Mouse (Mus musculus): ENCODE data around the gene Gm21897. TPM values are rescaled to one million over a fixed set of nuclear protein-coding genes. Genes with fewer than 3 reads are reported as not detected.
"Not testable (repeated sequence)": the region's sequence is repeated elsewhere in the genome, so short reads cannot be mapped to it uniquely, and the experiment has no call there.

The Gm21897 gene
- not detected in 2 replicates for polyA plus RNA-seq (2011; ENCODE audit: insufficient read length, low read depth, missing spikeins)

DNA sequence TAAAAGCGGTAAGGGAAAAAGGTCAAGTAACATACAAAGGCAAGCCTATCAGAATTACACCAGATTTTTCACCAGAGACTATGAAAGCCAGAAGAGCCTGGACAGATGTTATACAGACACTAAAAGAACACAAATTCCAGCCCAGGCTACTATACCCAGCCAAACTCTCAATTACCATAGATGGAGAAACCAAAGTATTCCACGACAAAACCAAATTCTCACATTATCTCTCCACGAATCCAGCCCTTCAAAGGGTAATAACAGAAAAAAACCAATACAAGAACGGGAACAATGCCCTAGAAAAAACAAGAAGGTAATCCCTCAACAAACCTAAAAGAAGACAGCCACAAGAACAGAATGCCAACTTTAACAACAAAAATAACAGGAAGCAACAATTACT is at the start of gene Gm21897:
TSS of gene Gm21897 (plus strand) at position 301 of the 400 bp plus-strand sequence.
- not testable (repeated sequence) for H3K4me3 ChIP-seq (ENCODE audit: insufficient read depth, low read length); H3K27ac ChIP-seq (ENCODE audit: insufficient read depth, low read length)

DNA sequence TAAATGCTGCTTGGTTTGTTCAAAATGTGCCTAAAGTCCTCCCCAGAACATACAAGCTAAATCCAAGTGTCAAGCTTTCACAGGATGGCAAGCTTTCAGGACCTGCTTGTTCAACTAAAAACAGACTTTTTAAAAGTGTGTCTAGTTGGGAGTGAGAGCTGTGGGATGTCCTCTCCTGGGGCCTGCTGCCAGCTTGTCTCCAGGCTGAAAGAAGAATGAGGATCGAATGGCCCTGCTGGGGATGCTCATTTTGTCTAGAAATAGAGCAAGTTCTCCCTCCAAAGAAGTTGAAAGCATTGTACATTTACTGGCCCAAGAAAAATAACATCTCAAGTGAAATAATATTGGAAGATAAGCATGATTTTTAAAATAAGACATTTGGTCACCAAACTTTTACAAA is 45.0 kb upstream of the Gm21897 start:
- TF ChIP-seq POLR2A (IDR thresholded peaks at IDR 0.05; ENCODE audit: low read depth, low read length) = no peak
- TF ChIP-seq CTCF (IDR thresholded peaks at IDR 0.05; ENCODE audit: borderline replicate concordance, insufficient read depth, low read length) = no peak
- Histone ChIP-seq H3K27ac (ENCODE audit: insufficient read depth, low read length) (no peak overlapping the region), H3K4me3 (ENCODE audit: insufficient read depth, low read length) (no peak overlapping the region), H3K4me1 (ENCODE audit: control insufficient read depth, insufficient read depth, low read length) (no peaks in the 10 kb centered on the region)

More for the DNA sequence above, at the start of gene Gm21897:
- H3K4me1 ChIP-seq (ENCODE audit: control insufficient read depth, insufficient read depth, low read length) = not testable (repeated sequence)

DNA sequence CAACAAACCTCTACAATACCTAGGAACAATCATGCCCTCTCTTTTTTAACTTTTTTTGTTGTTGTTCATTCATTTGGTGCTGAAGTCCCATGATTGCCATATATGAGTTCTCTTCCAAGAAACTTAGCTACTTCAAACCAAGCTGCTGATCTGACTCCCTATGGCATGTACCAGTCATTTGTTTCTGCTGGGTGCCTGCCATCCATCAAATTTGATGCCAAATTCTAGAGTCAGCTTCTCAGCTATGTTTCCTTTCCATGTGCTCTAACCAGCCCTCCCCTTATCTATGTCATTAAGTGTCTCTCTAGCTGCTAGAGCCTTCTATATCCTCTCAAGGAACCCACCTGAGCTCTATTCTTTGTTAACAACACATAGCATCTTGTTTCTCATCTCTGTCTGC is 39.8 kb upstream of the Gm21897 start:
- Histone ChIP-seq H3K4me3 (ENCODE audit: insufficient read depth, low read length) (no peak overlapping the region), H3K4me1 (ENCODE audit: control insufficient read depth, insufficient read depth, low read length) (no peaks in the 10 kb centered on the region), H3K27ac (ENCODE audit: insufficient read depth, low read length) (no peak overlapping the region)
- TF ChIP-seq POLR2A (IDR thresholded peaks at IDR 0.05; ENCODE audit: low read depth, low read length) = no peak
- TF ChIP-seq CTCF (IDR thresholded peaks at IDR 0.05; ENCODE audit: borderline replicate concordance, insufficient read depth, low read length) = no peak

DNA sequence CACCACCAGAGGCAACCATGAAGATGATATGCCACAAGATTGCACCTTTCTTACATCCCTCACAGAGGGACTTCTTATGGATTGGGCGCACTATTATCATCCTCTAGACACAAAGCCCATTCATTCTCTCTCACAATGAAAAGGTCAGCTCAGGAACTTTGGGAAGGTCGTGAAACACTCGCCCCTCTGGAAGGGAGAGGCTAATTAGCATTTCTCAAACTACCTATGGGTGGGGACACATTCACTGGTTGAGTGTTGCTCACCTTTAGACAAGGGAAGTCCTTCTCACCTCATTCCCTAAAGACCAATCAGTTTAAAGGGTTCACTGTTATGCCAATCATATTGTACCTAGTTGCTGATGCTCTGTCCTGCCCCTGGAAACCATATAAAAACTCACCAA is 24.2 kb upstream of the Gm21897 start:
- no peak overlapping the region for H3K4me3 ChIP-seq (ENCODE audit: insufficient read depth, low read length)
- H3K27ac ChIP-seq (ENCODE audit: insufficient read depth, low read length) = peak overlapping the region; percentile 99; the same call in 1 of the 2 replicates
- peaks cover 9% of the 10 kb centered on the region for H3K4me1 ChIP-seq (ENCODE audit: control insufficient read depth, insufficient read depth, low read length)
- no peak for TF ChIP-seq POLR2A (IDR thresholded peaks at IDR 0.05; ENCODE audit: low read depth, low read length)
- TF ChIP-seq CTCF (IDR thresholded peaks at IDR 0.05; ENCODE audit: borderline replicate concordance, insufficient read depth, low read length) = no peak

DNA sequence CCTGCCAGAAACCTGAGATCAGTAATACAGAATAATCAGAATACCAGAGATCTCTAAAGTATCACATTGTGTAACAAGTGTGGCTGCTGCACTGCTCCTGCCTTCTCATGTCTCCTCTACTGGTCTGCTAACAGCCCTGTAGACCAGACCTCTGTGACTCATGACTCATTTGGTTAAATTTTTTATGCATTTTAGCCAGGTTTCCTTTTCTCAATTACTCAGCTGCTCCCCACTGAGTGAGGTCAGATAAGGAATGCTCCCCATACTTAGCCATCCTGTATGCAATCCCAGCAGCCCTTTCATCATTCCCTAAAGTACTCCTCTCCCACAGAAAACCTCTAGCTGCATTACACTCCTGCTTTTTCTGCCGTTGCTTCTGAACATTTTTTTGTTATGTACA is 23.0 kb upstream of the Gm21897 start:
- no peak overlapping the region for H3K4me3 ChIP-seq (ENCODE audit: insufficient read depth, low read length)
- no peak for TF ChIP-seq CTCF (IDR thresholded peaks at IDR 0.05; ENCODE audit: borderline replicate concordance, insufficient read depth, low read length)
- TF ChIP-seq POLR2A (IDR thresholded peaks at IDR 0.05; ENCODE audit: low read depth, low read length) = no peak
- peak overlapping the region; percentile 99 for H3K27ac ChIP-seq (ENCODE audit: insufficient read depth, low read length)
- H3K4me1 ChIP-seq (ENCODE audit: control insufficient read depth, insufficient read depth, low read length) = peaks cover 9% of the 10 kb centered on the region

DNA sequence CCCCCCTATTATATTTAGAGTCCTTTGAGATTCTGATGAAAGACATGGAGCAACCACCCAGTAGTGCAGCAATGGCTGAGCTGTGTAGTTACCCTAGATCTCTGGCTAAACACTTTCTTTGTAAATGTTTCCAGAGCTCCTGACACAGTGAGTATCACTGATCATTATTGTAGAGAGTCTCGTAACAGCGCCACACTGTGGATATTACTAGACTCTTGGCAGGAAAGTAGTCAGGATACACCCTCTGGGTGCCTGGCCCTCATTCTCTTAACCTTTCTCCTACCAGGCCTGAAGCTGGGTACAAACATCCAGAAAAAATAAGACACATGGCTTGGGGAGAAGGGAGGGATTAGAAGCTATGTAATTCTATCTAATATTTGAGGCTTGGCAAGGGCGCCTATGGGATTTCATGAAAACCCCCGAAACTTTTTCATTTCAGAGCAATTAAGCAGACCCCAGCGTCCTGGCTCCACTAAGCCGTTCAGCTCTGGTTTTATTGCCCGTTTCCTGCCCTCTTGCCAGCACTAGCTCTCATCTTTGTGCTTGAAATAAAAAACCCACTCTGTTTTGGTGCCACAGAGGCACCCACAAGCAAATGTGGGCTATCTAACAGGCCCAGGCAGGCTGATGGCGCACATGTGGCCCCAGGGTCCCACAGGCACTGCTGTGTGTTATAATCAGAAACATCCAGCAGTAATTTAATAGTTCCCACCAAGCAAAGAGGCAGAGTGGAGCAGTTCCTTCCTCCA is 22.2 kb upstream of the Gm21897 start:
- Histone ChIP-seq H3K4me1 (ENCODE audit: control insufficient read depth, insufficient read depth, low read length) (peaks cover 9% of the 10 kb centered on the region), H3K27ac (ENCODE audit: insufficient read depth, low read length) (peak overlapping the region; percentile 99), H3K4me3 (ENCODE audit: insufficient read depth, low read length) (no peak overlapping the region)
- TF ChIP-seq POLR2A (IDR thresholded peaks at IDR 0.05; ENCODE audit: low read depth, low read length) (no peak; the same call in 1 of the 2 replicates), CTCF (IDR thresholded peaks at IDR 0.05; ENCODE audit: borderline replicate concordance, insufficient read depth, low read length) (no peak)

DNA sequence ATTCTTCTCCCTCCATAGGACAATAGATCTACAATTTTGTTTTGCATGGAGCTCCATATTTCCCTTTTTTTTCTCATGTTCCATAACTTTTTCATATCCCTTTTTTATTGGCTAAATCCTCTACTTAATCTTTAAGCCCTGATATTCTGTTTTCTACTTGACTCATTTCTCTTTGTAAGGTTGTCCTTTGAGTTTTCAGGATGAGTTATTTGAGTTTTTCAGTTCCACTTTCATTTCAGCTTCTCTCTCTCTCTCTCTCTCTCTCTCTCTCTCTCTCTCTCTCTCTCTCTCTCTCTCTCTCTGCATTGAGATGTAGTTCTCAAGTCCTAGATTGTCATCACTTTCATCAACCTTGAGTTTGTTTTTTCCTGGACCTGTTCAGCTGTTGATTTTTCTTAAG is 17.3 kb downstream of the Gm21897 start:
- no peaks in the 10 kb centered on the region for H3K4me1 ChIP-seq (ENCODE audit: control insufficient read depth, insufficient read depth, low read length)
- no peak for TF ChIP-seq CTCF (IDR thresholded peaks at IDR 0.05; ENCODE audit: borderline replicate concordance, insufficient read depth, low read length)
- TF ChIP-seq POLR2A (IDR thresholded peaks at IDR 0.05; ENCODE audit: low read depth, low read length) = no peak

DNA sequence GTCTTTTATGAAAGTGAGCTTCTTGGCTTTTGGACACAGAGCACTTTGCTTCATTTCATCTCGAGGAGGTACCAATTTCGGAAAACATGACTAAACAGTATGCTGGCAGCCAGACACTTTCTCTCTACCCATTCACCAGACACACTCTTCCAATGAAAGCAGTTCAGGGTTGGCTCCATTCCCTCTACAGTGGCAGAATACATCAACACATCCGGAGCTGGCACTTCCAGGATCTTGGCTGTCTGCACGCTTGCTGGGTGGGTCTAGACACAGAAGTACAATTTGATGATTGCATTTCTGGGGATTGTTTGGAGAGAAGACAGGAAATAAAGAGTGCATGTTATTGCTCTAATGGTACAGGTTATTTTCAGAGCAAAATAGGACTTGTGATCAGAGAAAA is 21.8 kb downstream of the Gm21897 start:
- TF ChIP-seq CTCF (IDR thresholded peaks at IDR 0.05; ENCODE audit: borderline replicate concordance, insufficient read depth, low read length) (no peak), POLR2A (IDR thresholded peaks at IDR 0.05; ENCODE audit: low read depth, low read length) (no peak)
- H3K4me1 ChIP-seq (ENCODE audit: control insufficient read depth, insufficient read depth, low read length) = no peaks in the 10 kb centered on the region
- no peak overlapping the region for H3K27ac ChIP-seq (ENCODE audit: insufficient read depth, low read length)
- H3K4me3 ChIP-seq (ENCODE audit: insufficient read depth, low read length) = no peak overlapping the region

More for the DNA sequence above, 17.3 kb downstream of the Gm21897 start:
- Histone ChIP-seq H3K27ac (ENCODE audit: insufficient read depth, low read length) (no peak overlapping the region), H3K4me3 (ENCODE audit: insufficient read depth, low read length) (no peak overlapping the region)

DNA sequence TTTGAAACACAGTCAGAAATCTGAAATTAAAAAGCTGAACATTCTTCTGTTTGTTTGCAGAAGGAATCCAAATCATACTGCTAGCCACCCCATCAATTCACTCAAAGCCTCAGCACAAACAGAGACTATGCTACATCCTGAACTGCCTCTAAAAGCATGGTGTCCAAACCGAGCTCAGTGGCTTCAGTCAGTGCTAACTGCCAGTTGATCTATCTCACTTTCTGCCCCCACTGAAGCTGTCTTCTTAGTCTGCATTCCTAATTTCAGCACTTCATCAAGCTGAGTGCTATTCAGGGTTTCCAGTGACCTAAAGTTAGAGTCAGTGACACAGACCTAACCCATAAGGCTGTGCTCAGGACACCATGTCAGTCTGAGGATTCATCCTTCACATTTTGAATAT is 28.8 kb downstream of the Gm21897 start:
- H3K27ac ChIP-seq (ENCODE audit: insufficient read depth, low read length) = no peak overlapping the region
- no peak overlapping the region for H3K4me3 ChIP-seq (ENCODE audit: insufficient read depth, low read length)
- no peaks in the 10 kb centered on the region for H3K4me1 ChIP-seq (ENCODE audit: control insufficient read depth, insufficient read depth, low read length)
- TF ChIP-seq CTCF (IDR thresholded peaks at IDR 0.05; ENCODE audit: borderline replicate concordance, insufficient read depth, low read length) (no peak), POLR2A (IDR thresholded peaks at IDR 0.05; ENCODE audit: low read depth, low read length) (no peak)

DNA sequence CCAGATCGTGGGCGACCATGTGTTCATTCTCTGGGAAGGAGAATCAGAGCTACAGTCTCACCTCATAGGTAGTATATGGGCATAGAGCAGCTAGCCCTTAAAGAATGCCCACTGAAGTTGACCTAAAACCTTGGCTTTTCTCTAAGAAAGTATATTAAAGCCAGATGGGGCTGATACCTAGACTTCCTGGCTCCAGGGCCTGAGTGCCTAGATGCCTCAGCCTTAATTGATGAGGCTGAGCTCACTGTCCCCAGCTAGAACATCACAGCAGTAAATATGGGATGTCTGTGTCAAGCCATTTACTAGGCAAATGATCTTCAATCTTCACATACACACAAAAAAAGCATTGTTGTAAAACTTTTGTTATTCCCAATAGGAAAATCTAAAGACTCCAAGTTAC is 32.1 kb downstream of the Gm21897 start:
- Histone ChIP-seq H3K4me3 (ENCODE audit: insufficient read depth, low read length) (no peak overlapping the region), H3K27ac (ENCODE audit: insufficient read depth, low read length) (no peak overlapping the region), H3K4me1 (ENCODE audit: control insufficient read depth, insufficient read depth, low read length) (0 out of 2 replicates have a peak, but pooled peaks cover 3% of the 10 kb centered on the region)
- TF ChIP-seq POLR2A (IDR thresholded peaks at IDR 0.05; ENCODE audit: low read depth, low read length) (no peak), CTCF (IDR thresholded peaks at IDR 0.05; ENCODE audit: borderline replicate concordance, insufficient read depth, low read length) (no peak)

Data from embryonic fibroblast, embryonic 13.5 days (primary cell).